Mouse (Mus musculus) mouse trophoblast stem cell (cell line): ENCODE measurements around the gene Ssbp1.

Experiments used
- in situ Hi-C, 2 experiments: fragments of 300-500 bp; cut with MseI, MboI; formaldehyde crosslinking; loops; 2 replicates in 1 of 2; 3 replicates in 1 of 2; pipeline ENCODE4 v1.15.1; 2025

Ssbp1 gene

DNA sequence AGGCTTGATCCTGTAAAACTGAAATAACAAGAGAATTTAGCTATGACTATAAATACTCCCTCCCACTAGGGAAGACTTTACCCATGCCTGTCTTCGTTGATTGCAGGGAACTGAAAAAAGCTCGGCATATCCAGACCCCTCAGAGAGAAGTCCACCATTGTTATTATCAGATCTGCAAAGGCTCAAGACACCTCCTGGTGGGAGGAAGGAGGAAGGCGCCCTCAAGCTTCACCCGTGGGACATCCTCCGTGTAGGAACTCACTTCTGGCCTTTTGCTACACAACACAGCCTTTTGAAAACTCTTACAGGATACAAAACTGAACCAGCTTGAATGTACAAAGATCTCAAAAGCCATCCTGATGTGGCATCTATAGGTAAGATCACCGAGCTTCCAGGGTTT, 5.4 kb upstream of the Ssbp1 start:
- in situ Hi-C loops, result no loop called here

DNA sequence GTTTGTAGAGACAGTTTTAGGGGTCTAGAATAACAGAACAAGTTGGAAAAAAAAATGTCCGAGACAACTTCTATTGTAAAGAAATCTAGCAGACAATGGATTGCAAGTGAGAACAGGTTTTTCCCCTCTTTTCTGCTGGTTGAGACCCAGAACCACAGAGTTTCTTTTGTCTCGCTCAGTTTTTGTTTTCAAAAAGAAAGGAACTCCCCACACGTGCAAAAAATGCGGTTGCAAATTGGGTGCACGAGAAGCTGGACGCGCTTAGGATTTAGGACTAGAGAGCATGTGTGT, 513 bp downstream of the Ssbp1 start:
- in situ Hi-C loops, result no loop called here

DNA sequence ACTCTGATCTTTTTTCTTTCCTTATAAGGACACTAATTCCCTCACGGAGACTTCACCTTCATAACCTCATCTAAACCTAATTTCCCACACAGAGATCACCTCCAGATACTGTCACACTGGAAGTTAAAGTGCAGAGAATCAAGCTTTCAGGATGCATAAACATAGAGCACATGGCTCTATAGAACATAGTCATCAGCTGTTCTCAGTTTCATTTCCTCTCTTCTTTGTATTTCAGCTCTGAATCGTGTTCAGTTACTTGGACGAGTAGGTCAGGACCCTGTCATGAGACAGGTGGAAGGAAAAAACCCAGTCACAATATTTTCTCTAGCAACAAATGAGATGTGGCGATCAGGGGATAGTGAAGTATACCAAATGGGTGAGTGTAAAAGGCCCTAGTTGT, 5.0 kb downstream of the Ssbp1 start:
- in situ Hi-C loops, result no loop called here

DNA sequence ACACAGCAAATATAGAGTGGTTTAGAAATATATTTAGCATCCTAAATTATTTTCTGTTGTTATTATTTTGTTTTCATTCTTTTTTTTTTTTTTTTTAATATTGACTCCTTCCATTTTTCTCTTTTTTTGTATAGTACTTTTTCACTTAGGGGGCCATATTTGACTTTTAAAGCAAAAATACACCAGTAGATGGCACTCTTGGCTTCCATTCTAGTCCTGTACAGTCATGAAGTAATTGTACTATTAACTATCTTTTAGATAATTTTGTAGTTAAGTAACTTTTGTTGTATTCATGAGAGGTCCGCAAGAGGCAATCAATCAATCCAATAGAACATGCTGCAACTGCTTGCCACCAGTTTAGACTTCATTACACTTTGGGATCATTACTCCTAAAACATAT, 8.6 kb downstream of the Ssbp1 start:
- in situ Hi-C loops, result no loop called here

DNA sequence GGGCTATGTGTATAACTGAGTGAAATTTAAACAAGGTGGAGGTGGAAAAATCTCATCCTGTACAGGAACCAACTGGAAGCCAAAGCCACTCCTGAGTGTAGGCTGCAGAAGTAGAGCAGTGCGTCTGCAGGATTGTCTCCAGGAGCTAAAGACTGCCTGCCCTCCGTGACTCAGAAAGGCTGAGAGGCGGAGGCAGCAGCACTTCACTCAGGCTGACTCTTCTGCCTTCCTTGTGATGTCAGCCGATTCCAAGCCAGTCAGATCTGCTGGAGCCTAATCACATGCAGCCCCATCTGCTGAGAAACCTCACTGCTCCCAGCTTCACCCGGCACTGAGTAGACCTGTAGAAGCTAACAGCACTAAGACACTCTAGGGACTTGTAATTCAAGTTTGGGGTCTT, 11.2 kb downstream of the Ssbp1 start:
- in situ Hi-C loops, result no loop called here

DNA sequence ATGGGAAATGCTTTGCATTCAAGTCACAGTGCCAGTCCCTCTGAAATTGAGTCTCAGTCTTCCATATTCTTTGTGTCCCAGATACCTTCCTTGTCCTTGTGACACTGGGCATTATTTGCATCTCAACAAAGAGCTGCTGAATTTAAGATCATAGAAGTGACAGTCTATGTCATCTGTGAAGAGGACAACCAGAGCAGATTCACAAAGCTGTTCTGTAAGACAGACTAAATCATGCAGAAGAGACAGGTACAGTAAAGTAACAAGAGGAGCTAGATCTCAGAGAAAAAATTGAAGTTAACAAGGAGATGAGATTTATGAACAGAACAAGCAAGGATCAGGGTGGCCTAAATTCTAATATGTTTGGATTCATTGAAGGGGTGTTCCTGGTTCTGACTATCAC, 19.8 kb downstream of the Ssbp1 start, which contains the start of gene Tas2r137:
Tas2r137 (plus strand) TSS at position 301 of the 400 bp plus-strand sequence.
- in situ Hi-C loops, result no loop called here

DNA sequence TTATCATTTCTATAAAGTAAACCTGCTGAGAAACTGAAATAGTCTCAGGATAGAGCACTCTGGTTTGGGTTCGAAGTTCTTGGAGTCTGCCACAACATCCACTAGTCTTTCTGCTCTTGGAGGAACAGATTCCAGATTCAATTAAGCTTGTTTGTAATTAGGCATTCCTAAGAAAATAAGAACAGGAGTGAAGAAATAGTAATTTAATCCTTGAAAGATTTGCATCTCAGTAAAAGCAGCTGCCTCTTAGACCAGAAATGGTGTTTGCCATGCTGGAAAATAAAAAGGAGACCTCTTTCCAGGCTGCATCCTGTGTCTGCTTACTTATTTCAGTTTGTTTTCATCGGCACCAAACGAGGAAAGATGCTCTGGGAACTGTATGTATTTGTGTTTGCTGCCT, 22.1 kb downstream of the Ssbp1 start, which contains the start of gene Tas2r108:
Tas2r108 (plus strand) TSS at position 301 of the 400 bp plus-strand sequence.
- in situ Hi-C loops, result no loop called here

DNA sequence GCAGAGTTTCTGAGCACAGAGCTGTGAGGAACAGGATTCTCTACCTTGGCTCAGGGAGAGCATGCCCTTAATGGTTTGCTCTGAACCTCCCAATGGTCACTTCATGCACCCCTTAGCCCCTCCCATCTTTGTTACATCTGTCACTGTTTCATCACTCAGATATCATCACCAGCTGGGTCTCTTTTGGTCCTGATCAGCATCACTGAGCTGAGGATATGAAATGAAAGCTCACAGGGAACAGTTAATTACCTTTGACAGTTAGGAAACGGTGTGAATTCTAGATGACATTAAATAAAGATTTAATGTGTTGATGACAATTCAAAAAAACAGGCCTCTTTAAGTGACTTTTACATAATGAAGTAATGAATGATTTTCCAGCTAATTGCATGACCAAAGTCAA, 48.3 kb downstream of the Ssbp1 start, which contains the start of gene Prss37:
Prss37 (minus strand) TSS at position 101 of the 400 bp plus-strand sequence.
- in situ Hi-C loops, result no loop called here
